Comparison of ENCODE assay signal across 1 mouse cellular context in the genomic region with DNA sequence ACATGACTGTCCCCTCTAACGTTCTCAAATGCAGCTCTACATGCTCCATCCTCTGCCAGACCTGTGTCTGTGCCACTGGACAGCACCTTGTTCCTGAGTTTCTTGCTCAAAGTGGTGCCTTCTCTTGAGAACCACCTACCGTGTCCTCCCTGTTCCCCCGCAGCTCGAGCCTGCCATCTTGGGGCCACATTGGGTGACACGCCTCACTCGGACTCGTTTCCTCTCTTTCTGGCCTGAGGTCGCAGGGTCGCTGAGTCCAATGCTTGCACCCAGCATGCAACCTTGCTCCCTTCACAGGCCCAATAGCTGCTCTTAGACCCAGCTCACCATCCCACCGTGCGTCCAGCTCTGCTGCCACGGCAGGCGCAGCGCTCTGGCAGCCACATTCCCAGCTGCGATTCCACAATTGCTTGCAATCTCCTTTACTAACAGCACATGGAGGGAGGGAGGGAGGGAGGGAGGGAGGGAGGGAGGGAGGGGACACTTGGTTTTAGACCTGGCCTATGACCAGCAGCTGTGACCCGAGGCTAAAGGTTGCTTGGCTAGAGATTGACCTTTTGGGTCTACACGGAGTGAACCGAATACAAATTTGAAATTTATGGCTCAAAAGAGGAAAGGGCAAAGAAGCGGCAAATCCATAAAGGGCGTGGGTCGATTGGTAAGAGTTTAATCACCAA.
TF ChIP-seq lines count a peak whose summit lies in the region.

No protein-coding gene starts in this region.

TF ChIP-seq in C2C12, 6 proteins besides CTCF, POLR2A, EP300 and RAD21:
- TF ChIP-seq MYOG (IDR thresholded peaks at IDR 0.05; ENCODE audit: control insufficient read depth, extremely low read depth, insufficient read length) (no peak), CEBPB (IDR thresholded peaks at IDR 0.05; ENCODE audit: low read depth) (no peak), MAX (IDR thresholded peaks at IDR 0.05) (no peak), USF1 (IDR thresholded peaks at IDR 0.05; ENCODE audit: low read depth) (no peak)
